Mouse (Mus musculus): ENCODE measurements around the gene Sorcs2.

Sorcs2 gene

GRCm38 (mm10) chr5:36130393-36131011, 267.4 kb downstream of the Sorcs2 start:
- no peak for DNase-seq (ENCODE audit: low spot score in 2 of 2)

GRCm38 (mm10) chr5:36129661-36130060, 268.3 kb downstream of the Sorcs2 start:
- DNase-seq (ENCODE audit: low spot score in 2 of 2) = no peak

GRCm38 (mm10) chr5:36128513-36128912, 269.4 kb downstream of the Sorcs2 start:
- no peak for DNase-seq (ENCODE audit: low spot score in 2 of 2)

GRCm38 (mm10) chr5:36124993-36125392, 272.9 kb downstream of the Sorcs2 start:
- DNase-seq (ENCODE audit: low spot score in 2 of 2) = no peak

- no peak for DNase-seq (ENCODE audit: low spot score in 2 of 2)
These were observed 275.0 kb downstream of the Sorcs2 start for GRCm38 (mm10) chr5:36122987-36123386.

GRCm38 (mm10) chr5:36120931-36121341, 277.0 kb downstream of the Sorcs2 start:
- DNase-seq (ENCODE audit: low spot score in 2 of 2) = no peak

- no peak for DNase-seq (ENCODE audit: low spot score in 2 of 2)
These were observed 279.9 kb downstream of the Sorcs2 start for GRCm38 (mm10) chr5:36118061-36118460.

GRCm38 (mm10) chr5:36115519-36115918, 282.4 kb downstream of the Sorcs2 start:
- no peak for DNase-seq (ENCODE audit: low spot score in 2 of 2)

- no peak for DNase-seq (ENCODE audit: low spot score in 2 of 2)
These were observed 284.2 kb downstream of the Sorcs2 start for GRCm38 (mm10) chr5:36113696-36114095.

- no peak for DNase-seq (ENCODE audit: low spot score in 2 of 2)
These were observed 285.2 kb downstream of the Sorcs2 start for GRCm38 (mm10) chr5:36112696-36113095.

- no peak for DNase-seq (ENCODE audit: low spot score in 2 of 2)
These were observed 286.4 kb downstream of the Sorcs2 start for GRCm38 (mm10) chr5:36111516-36111915.

- DNase-seq (ENCODE audit: low spot score in 2 of 2) = no peak
These were observed 289.5 kb downstream of the Sorcs2 start for GRCm38 (mm10) chr5:36108339-36108887.

- DNase-seq (ENCODE audit: low spot score in 2 of 2) = no peak
These were observed 294.5 kb downstream of the Sorcs2 start for GRCm38 (mm10) chr5:36103483-36103882.

- DNase-seq (ENCODE audit: low spot score in 2 of 2) = no peak
These were observed 296.8 kb downstream of the Sorcs2 start for GRCm38 (mm10) chr5:36101129-36101528.

GRCm38 (mm10) chr5:36100488-36100887, 297.5 kb downstream of the Sorcs2 start:
- DNase-seq (ENCODE audit: low spot score in 2 of 2) = no peak

- DNase-seq (ENCODE audit: low spot score in 2 of 2) = no peak
These were observed 298.3 kb downstream of the Sorcs2 start for GRCm38 (mm10) chr5:36099662-36100061.

GRCm38 (mm10) chr5:36096046-36096445, 301.9 kb downstream of the Sorcs2 start:
- DNase-seq (ENCODE audit: low spot score in 2 of 2) = no peak

- no peak for DNase-seq (ENCODE audit: low spot score in 2 of 2)
These were observed 307.9 kb downstream of the Sorcs2 start for GRCm38 (mm10) chr5:36090036-36090435.

GRCm38 (mm10) chr5:36089243-36089642, 308.7 kb downstream of the Sorcs2 start:
- DNase-seq (ENCODE audit: low spot score in 2 of 2) = no peak

- DNase-seq (ENCODE audit: low spot score in 2 of 2) = no peak
These were observed 311.0 kb downstream of the Sorcs2 start for GRCm38 (mm10) chr5:36086931-36087330.

GRCm38 (mm10) chr5:36085621-36086020, 312.3 kb downstream of the Sorcs2 start:
- no peak for DNase-seq (ENCODE audit: low spot score in 2 of 2)

- DNase-seq (ENCODE audit: low spot score in 2 of 2) = no peak
These were observed 313.9 kb downstream of the Sorcs2 start for GRCm38 (mm10) chr5:36083869-36084565.

- DNase-seq (ENCODE audit: low spot score in 2 of 2) = no peak
These were observed 316.9 kb downstream of the Sorcs2 start for GRCm38 (mm10) chr5:36081021-36081420.

All from urinary bladder, postnatal 36 days (tissue).